ENCODE assay signal across 10 mouse cellular contexts in genomic region chr3:22005456-22005855, GRCm38 (mm10).
"Had no signal": no experiment of that assay in that cellular context is flagged by ENCODE, and none has a peak within 500 bp of the region (broad histone marks: within the 10 kb centered on the region; RNA-seq: fewer than 3 reads in every experiment).

No protein-coding gene starts in this region.

- H3K9me3 ChIP-seq: limb, embryonic 12.5 days; liver, embryonic 13.5 days; midbrain, embryonic 15.5 days; neural tube, embryonic 12.5 days had no signal

- H3K4me1 ChIP-seq: limb, embryonic 12.5 days; liver, embryonic 13.5 days; midbrain, embryonic 15.5 days; neural tube, embryonic 12.5 days had no signal

- H3K36me3 ChIP-seq: limb, embryonic 12.5 days; liver, embryonic 13.5 days; midbrain, embryonic 15.5 days; neural tube, embryonic 12.5 days had no signal

- H3K27ac ChIP-seq: layer of hippocampus, adult 2 months; limb, embryonic 12.5 days; liver, embryonic 13.5 days; midbrain, embryonic 15.5 days; neural tube, embryonic 12.5 days; stomach, postnatal 0 days had no signal

- DNase-seq: kidney, postnatal 10 days; kidney, postnatal 4 days; liver; liver, embryonic 13.5 days; liver, postnatal 0 days had no signal

- H3K4me3 ChIP-seq: layer of hippocampus, adult 2 months; limb, embryonic 12.5 days; liver, embryonic 13.5 days; midbrain, embryonic 15.5 days; neural tube, embryonic 12.5 days had no signal

- H3K4me2 ChIP-seq: limb, embryonic 12.5 days; liver, embryonic 13.5 days; midbrain, embryonic 15.5 days; neural tube, embryonic 12.5 days had no signal

- ATAC-seq: liver, postnatal 0 days; midbrain, embryonic 15.5 days had no signal

- H3K27me3 ChIP-seq: limb, embryonic 12.5 days; liver, embryonic 13.5 days; midbrain, embryonic 15.5 days; neural tube, embryonic 12.5 days had no signal

- H3K9ac ChIP-seq: limb, embryonic 12.5 days; liver, embryonic 13.5 days; liver, postnatal 0 days; midbrain, embryonic 15.5 days; neural tube, embryonic 12.5 days had no signal
